Mouse (Mus musculus): ENCODE results near the gene Zfp667.

Gene Zfp667

DNA sequence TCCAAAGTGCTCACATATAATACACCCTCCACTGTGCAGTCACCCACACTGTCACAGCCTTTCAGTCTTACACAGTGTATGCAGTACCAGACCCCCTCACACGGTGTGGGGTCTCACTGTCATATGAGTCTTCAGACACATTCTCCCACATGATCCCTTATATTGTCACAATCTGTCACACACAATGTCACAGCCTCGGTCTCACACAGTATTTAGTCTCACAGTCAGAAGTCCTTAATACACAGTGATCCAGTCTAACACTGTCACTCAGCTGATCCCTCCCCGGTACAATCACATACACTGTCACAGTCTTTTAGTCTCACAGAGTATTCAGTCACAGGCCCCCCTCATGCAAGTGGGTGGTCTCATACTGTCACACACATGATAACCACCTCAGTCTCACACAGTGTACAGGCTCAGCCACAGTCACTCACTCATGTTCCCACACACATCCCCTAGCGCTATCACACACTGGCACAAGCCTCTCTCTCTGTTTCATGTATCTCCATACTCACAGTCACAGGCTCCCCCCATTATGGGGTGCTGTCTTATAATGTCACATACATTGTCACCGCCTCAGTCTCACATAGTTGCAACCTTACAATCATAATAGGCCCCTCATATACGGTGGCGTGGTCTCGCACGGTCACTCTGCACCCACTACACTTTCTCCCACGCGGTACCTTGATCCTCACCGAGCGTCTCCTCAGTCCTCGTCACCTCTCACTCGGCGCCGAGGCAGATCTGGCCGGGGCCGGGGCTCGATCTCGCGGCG is 44.3 kb downstream of the Zfp667 start:
- peak; percentile 14 for DNase-seq (ENCODE audit: low read depth)

DNA sequence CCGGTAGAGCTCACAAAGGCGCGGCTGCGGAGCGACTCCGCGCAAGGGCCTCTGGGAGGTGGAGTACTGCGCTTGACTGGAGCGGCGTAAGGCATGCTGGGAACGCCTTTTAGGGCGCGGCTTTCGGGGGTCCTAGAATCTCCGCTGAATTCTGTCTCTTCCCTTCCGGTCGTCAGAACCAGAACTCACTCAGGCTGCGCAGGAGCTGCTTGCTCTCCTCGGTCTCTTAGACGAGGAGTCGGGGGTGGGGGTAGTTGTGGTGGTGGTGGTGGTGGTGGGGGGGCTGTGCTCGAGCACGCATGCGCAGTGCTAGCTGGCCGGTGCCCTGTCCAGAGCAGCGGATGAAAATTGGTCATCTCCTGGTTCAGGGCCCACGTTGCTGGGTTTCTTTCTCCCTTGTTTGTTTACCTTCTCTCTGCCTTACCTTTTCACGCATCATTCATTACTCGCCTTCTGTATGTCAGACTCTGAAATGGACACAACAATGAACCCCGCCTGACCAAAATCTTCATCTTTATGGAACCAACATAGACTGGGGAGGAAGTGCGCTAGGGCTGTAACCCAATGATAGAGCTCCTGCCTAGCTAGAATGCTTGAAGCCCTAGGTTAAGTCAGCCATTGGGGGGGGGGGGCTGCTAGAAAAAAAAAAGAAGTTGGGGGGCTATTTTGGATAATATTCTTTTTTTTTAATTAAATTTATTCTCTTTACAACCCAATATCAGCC is 45.0 kb downstream of the Zfp667 start, which contains the start of gene Zfp583:
TSS of gene Zfp583 (minus strand) at position 53 of the 724 bp plus-strand sequence.
- DNase-seq (ENCODE audit: low read depth), result peak; percentile 74

DNA sequence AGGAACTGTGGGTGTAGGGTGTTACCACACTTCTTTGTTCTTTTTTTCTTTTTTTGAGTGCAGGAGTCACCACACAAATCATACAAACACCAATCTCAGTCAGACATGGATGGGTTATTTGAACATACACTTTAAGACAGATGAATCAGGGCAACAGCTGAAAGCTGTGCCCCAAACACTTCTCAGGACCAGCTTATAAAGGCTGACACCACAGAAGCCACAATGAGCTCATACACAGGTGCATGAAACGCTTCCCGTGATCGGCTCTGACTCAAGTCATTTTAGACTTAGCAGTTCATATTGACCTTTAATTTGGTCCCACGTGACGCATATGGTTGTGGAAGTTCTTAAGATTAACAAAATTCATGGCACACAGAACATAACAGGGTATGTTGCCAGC is 53.5 kb downstream of the Zfp667 start:
- DNase-seq (ENCODE audit: low read depth), result no peak

DNA sequence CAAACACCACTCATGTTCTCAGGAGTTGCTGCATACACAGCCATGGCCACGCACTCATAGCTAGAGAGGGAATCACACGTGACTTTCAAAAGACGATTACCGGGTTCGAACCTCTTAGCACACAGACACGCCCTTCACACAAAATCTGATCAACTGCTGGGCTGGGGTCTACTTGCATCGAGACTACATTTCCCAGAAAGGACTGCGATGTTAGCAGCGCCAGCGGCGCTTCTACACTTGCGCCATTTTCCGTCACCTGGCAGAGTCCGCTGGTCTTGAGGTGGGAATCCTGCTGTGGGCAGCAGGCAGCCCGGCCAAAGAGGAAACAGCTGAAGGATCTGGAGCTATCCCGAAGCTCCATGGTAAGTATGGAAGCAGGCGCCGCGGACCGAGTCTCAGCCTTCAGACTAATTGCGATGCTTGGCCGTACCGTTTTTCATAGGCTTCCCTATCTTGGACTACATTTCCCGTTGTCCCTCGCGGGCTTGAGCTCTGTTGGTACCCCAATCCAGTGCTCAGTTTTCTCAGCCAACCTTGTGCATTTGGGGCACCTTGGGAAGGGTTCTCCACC is 57.2 kb downstream of the Zfp667 start, which contains the start of gene Gm3854:
TSS of gene Gm3854 (plus strand) at position 259 of the 571 bp plus-strand sequence.
- DNase-seq (ENCODE audit: low read depth), result peak; percentile 55

DNA sequence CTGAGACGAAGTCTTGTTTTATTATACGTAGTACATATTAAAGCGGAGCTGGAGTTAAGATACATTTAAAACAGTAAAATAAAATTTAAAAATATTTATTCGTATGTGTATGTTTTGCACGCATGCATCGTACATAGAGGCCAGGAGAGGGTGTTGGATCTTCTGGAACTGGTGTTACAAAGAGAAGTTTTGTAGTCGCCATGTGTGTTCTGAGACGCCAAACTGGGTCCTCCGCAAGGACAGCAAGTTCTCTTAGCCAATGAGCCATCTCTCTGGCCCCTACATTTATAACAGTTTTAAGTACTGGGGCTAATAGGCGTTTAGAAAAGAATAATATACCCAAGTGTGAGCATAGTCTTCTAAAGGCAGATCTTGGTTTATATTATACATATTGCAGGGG is 57.7 kb downstream of the Zfp667 start:
- DNase-seq (ENCODE audit: low read depth), result no peak

Data from naive thymus-derived CD4-positive, alpha-beta T cell, adult 2 months (primary cell).